Mouse (Mus musculus): ENCODE results near the gene Gpc3. TPM values are rescaled to one million over a fixed set of nuclear protein-coding genes. Genes with fewer than 3 reads are reported as not detected.

Gpc3 gene
- polyA plus RNA-seq, 1 experiment from 2014 or later = 231 TPM

DNA sequence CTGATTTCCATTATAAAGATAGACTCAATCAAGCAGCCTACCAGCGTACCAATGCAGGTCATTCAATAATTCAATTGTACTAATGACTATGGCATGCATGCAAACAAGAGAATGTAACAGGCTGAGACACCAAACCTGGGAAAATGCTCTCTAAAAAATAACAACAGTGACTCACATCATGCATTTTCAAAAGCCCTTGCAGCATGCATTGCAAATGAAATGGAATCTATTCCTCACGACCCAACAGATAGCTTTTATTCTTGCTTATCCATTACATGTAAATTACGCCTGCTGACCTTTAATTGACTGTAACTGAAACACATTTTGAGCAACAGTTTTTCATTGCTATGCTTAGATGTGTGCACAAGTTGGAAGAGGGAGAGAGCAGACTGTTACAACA, 200.8 kb downstream of the Gpc3 start:
- no peak overlapping the region for H3K27ac ChIP-seq
- no peak overlapping the region for H3K4me2 ChIP-seq
- H3K4me1 ChIP-seq (replicated peaks) = no peaks in the 10 kb centered on the region
- H3K9me3 ChIP-seq (replicated peaks) = no peaks in the 10 kb centered on the region
- ATAC-seq (ENCODE audit: low read depth) (no peak), DNase-seq (no peak)
- H3K27me3 ChIP-seq = no peaks in the 10 kb centered on the region
- H3K4me3 ChIP-seq (replicated peaks) = no peak overlapping the region
- no peak overlapping the region for H3K9ac ChIP-seq
- WGBS (ENCODE audit: insufficient replicate concordance) = 70% methylated on average over 3 of the region's 3 CpGs
- H3K36me3 ChIP-seq = no peaks in the 10 kb centered on the region

DNA sequence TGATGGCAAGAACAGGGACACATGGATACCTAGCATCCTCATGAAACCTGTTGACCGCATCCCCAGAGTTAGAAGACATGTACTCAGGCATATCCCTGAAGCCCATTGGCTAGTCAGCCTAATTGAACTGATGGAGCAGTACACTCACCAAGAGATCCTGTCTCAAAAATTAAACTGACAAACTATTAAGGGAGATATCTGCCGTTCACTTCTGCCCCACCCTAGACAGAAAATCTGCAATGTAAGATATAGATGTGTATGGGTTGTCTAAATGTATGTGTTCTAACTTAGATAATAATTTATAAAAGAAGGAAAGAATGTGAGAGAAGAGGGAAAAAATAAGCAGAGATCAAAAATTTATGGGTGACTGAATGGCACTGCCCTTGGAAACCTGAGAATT, 212.6 kb downstream of the Gpc3 start:
- Histone ChIP-seq H3K9ac (no peak overlapping the region), H3K9me3 (replicated peaks) (no peaks in the 10 kb centered on the region), H3K27ac (no peak overlapping the region), H3K4me2 (no peak overlapping the region), H3K36me3 (no peaks in the 10 kb centered on the region), H3K4me1 (replicated peaks) (0 out of 2 replicates have a peak, but pooled peaks cover 2% of the 10 kb centered on the region), H3K27me3 (no peaks in the 10 kb centered on the region), H3K4me3 (replicated peaks) (no peak overlapping the region)
- DNase-seq = no peak
- peak; percentile 82 for ATAC-seq (ENCODE audit: low read depth)
- 65% methylated on average over 2 of the region's 2 CpGs for WGBS (ENCODE audit: insufficient replicate concordance)

DNA sequence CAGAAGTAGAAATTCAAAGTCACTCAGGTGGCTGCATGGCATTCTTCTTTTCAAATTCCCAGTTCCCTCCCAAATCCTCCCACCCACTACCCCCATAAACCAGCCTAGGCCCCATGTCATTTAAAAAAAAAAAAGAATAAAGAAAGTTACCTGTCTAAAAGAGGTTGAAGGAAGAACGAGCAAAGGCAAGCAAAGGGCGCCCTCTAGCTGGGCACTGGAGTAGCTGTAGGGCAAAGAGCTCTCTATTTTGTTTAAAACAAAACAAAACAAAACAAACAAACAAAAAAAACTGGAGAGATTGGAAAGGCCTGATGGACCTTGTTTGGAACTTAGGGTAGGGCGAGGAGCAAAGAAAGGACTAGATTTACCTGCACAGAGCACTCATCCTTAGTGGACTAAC, 238.6 kb downstream of the Gpc3 start:
- no peaks in the 10 kb centered on the region for H3K27me3 ChIP-seq
- H3K9ac ChIP-seq = no peak overlapping the region
- H3K27ac ChIP-seq = no peak overlapping the region
- H3K4me1 ChIP-seq (replicated peaks) = no peaks in the 10 kb centered on the region
- WGBS (ENCODE audit: insufficient replicate concordance) = 31% methylated on average over 3 of the region's 3 CpGs
- DNase-seq (no peak), ATAC-seq (ENCODE audit: low read depth) (no peak)
- H3K4me2 ChIP-seq = no peak overlapping the region
- no peaks in the 10 kb centered on the region for H3K9me3 ChIP-seq (replicated peaks)
- no peak overlapping the region for H3K4me3 ChIP-seq (replicated peaks)
- no peaks in the 10 kb centered on the region for H3K36me3 ChIP-seq

GRCm38 (mm10) chrX:52374209-52374608, 239.5 kb downstream of the Gpc3 start:
- Histone ChIP-seq H3K9ac (no peak overlapping the region), H3K27ac (no peak overlapping the region), H3K4me3 (replicated peaks) (no peak overlapping the region), H3K4me2 (no peak overlapping the region), H3K9me3 (replicated peaks) (no peaks in the 10 kb centered on the region), H3K27me3 (no peaks in the 10 kb centered on the region), H3K4me1 (replicated peaks) (no peaks in the 10 kb centered on the region), H3K36me3 (no peaks in the 10 kb centered on the region)
- DNase-seq (no peak), ATAC-seq (ENCODE audit: low read depth) (no peak)
- WGBS (ENCODE audit: insufficient replicate concordance) = 76% methylated on average over 14 of the region's 14 CpGs

DNA sequence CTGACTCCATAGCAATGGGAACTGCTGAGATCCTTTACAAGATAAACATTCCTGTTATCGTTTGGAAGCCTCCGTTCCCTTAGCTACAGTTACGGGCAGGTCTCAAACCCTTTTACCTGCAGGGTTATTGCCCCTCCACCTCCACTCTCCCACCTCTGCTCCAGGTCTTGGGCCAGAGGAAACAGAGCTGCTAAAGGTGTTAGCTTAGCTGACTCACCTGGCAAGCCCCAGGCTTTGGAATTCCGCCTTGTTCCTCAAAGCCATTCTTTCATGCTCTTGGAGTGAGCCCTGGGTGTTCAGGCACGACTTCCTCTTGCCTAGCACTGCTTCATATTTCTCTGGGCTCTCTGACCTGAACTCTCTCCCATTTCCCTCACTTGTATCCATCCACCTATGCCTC, 241.3 kb downstream of the Gpc3 start:
- Histone ChIP-seq H3K27ac (no peak overlapping the region), H3K9me3 (replicated peaks) (no peaks in the 10 kb centered on the region), H3K4me1 (replicated peaks) (no peaks in the 10 kb centered on the region), H3K9ac (no peak overlapping the region), H3K4me3 (replicated peaks) (no peak overlapping the region), H3K27me3 (no peaks in the 10 kb centered on the region), H3K36me3 (no peaks in the 10 kb centered on the region), H3K4me2 (no peak overlapping the region)
- DNase-seq (no peak), ATAC-seq (ENCODE audit: low read depth) (no peak)
- WGBS (ENCODE audit: insufficient replicate concordance) = 67% methylated on average over 5 of the region's 5 CpGs

DNA sequence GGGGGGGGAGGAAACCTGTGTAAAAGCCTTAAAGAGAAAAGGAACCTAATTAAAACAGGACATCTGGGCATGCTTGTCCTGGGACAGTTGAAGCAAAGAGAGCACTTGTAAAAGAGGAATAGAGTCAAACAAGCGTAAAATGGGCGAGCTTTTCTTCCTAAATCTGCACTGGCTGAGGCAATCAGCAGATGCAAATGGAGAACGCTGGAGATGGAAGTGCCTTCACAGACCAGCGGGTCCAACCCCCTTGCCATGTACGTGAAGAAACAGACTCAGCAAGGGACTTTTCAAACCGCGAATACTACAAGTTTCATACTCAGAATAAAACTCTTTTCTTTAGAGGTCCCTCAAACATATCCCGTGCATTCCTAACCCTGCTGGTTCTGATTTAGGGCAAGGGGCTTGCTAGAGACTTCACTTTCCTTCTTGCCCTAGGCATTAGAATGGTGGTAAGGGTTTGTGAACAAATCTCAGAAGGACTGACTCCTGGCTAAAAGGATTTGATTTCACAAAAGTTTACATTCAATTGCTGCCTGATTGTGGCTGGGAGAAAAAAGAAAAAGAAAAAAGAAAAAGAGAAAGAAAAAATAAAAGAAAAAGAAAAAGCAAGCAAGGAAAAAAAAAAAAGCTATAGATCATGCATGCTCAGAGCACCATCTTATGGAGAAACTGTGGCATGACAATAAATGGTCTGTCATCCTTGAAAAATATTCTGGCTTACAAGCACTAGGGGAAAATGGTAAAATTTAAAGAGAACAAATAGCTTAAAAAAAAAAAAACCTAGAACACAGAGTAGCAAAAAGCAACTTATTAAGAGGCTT, 243.6 kb downstream of the Gpc3 start:
- H3K4me3 ChIP-seq (replicated peaks) = no peak overlapping the region
- no peak for ATAC-seq (ENCODE audit: low read depth)
- no peaks in the 10 kb centered on the region for H3K4me1 ChIP-seq (replicated peaks)
- no peak overlapping the region for H3K27ac ChIP-seq
- H3K9me3 ChIP-seq (replicated peaks) = no peaks in the 10 kb centered on the region
- no peaks in the 10 kb centered on the region for H3K27me3 ChIP-seq
- WGBS (ENCODE audit: insufficient replicate concordance) = 56% methylated on average over 8 of the region's 8 CpGs
- H3K36me3 ChIP-seq = no peaks in the 10 kb centered on the region
- no peak overlapping the region for H3K9ac ChIP-seq
- no peak overlapping the region for H3K4me2 ChIP-seq
- no peak for DNase-seq

- no peak overlapping the region for H3K4me2 ChIP-seq
- no peaks in the 10 kb centered on the region for H3K4me1 ChIP-seq (replicated peaks)
- no peaks in the 10 kb centered on the region for H3K36me3 ChIP-seq
- no peak for ATAC-seq (ENCODE audit: low read depth)
- DNase-seq = no peak
- H3K27me3 ChIP-seq = no peaks in the 10 kb centered on the region
- H3K9ac ChIP-seq = no peak overlapping the region
- 57% methylated on average over 6 of the region's 6 CpGs for WGBS (ENCODE audit: insufficient replicate concordance)
- no peak overlapping the region for H3K4me3 ChIP-seq (replicated peaks)
- no peaks in the 10 kb centered on the region for H3K9me3 ChIP-seq (replicated peaks)
- no peak overlapping the region for H3K27ac ChIP-seq
Measured at GRCm38 (mm10) chrX:52369304-52369937, 244.3 kb downstream of the Gpc3 start.

- no peaks in the 10 kb centered on the region for H3K9me3 ChIP-seq (replicated peaks)
- H3K9ac ChIP-seq = no peak overlapping the region
- no peak for DNase-seq
- no peak overlapping the region for H3K4me2 ChIP-seq
- H3K27ac ChIP-seq = no peak overlapping the region
- WGBS (ENCODE audit: insufficient replicate concordance) = 62% methylated on average over 5 of the region's 5 CpGs
- no peaks in the 10 kb centered on the region for H3K4me1 ChIP-seq (replicated peaks)
- no peak overlapping the region for H3K4me3 ChIP-seq (replicated peaks)
- no peaks in the 10 kb centered on the region for H3K27me3 ChIP-seq
- no peak for ATAC-seq (ENCODE audit: low read depth)
- no peaks in the 10 kb centered on the region for H3K36me3 ChIP-seq
Measured at GRCm38 (mm10) chrX:52366826-52367225, 246.9 kb downstream of the Gpc3 start.

GRCm38 (mm10) chrX:52365790-52366189, 248.0 kb downstream of the Gpc3 start:
- Histone ChIP-seq H3K4me3 (replicated peaks) (no peak overlapping the region), H3K27ac (no peak overlapping the region), H3K4me1 (replicated peaks) (no peaks in the 10 kb centered on the region), H3K27me3 (no peaks in the 10 kb centered on the region), H3K36me3 (no peaks in the 10 kb centered on the region), H3K9ac (no peak overlapping the region), H3K9me3 (replicated peaks) (no peaks in the 10 kb centered on the region), H3K4me2 (no peak overlapping the region)
- no peak for DNase-seq
- ATAC-seq (ENCODE audit: low read depth) = no peak
- 75% methylated on average over 10 of the region's 10 CpGs for WGBS (ENCODE audit: insufficient replicate concordance)

DNA sequence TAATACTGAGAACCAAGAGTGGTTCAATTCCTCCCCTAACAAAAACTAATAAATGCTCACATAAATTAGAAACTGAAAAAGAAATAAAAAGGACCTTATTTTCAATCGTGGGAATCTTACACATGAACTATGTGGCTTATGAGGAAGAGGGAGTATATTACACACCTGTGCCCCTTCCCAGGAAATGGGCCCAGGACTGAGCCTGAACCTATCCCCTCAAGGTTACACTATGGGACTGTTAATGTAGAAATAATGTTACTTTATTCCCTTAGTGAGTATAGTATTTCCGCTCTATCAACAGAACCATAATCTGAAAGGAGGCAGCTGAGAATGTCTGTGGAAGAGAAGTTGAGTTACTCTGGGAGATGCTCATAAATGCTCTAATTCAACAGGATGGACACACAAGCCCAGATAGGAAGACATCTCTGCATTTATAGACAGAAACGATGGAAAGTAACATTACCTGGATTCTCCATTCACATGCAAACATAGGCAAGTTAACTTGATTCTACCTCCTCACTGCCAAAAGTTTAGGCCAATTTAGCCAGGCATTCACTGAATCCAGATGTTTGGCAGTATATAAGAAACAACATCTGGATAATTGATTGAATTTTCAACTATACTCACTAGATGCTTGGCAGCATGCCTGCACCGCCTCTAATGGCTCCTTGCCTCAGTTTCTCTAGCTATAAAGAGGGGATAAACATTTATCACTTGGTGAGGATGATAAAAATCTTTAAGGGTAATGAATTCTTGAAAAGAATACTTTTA, 251.3 kb downstream of the Gpc3 start:
- no peak overlapping the region for H3K27ac ChIP-seq
- 67% methylated on average over 4 of the region's 4 CpGs for WGBS (ENCODE audit: insufficient replicate concordance)
- H3K9me3 ChIP-seq (replicated peaks) = no peaks in the 10 kb centered on the region
- H3K4me2 ChIP-seq = no peak overlapping the region
- no peaks in the 10 kb centered on the region for H3K36me3 ChIP-seq
- H3K4me3 ChIP-seq (replicated peaks) = no peak overlapping the region
- H3K9ac ChIP-seq = no peak overlapping the region
- no peaks in the 10 kb centered on the region for H3K4me1 ChIP-seq (replicated peaks)
- no peak for ATAC-seq (ENCODE audit: low read depth)
- DNase-seq = no peak
- H3K27me3 ChIP-seq = no peaks in the 10 kb centered on the region

DNA sequence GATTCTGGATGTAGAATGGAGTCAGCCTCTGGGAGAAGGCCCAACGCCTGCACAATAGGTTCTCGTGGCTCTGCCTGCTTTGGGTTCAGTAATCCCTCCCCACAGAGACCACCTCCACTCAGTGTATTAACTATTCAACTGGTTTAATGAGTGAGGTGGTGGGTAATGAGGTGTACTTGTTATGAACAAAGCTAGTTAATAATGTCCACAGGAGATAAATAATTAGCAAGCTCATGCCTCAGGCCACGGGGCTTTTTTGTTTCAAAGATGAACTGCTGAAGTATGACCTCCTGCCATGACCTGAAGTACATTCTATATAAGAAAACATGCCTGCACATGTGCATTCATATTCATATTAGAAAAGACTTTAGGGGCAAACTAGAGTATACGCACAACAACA, 260.8 kb downstream of the Gpc3 start:
- DNase-seq = no peak
- WGBS (ENCODE audit: insufficient replicate concordance) = 66% methylated on average over 4 of the region's 4 CpGs

More for the DNA sequence above, 260.8 kb downstream of the Gpc3 start:
- Histone ChIP-seq H3K27ac (no peak overlapping the region), H3K4me2 (no peak overlapping the region), H3K4me1 (replicated peaks) (no peaks in the 10 kb centered on the region), H3K27me3 (no peaks in the 10 kb centered on the region), H3K9ac (no peak overlapping the region), H3K9me3 (replicated peaks) (no peaks in the 10 kb centered on the region), H3K4me3 (replicated peaks) (no peak overlapping the region), H3K36me3 (no peaks in the 10 kb centered on the region)
- no peak for ATAC-seq (ENCODE audit: low read depth)
